Mouse (Mus musculus) gastrocnemius, postnatal 10 days (tissue): ENCODE data around the gene 4933428G20Rik. TPM values are rescaled to one million over a fixed set of nuclear protein-coding genes. Genes with fewer than 3 reads are reported as not detected.

ENCODE experiments used
- DNase-seq: peaks from one replicate; pipeline ENCODE4 v3.0.0; 2021; ENCODE audit warnings: mixed read lengths
- total RNA-seq, 2 experiments: library from RNA; stranded (reverse); gene quantifications; 2 replicates each; pipeline ENCODE4 v1.2.3; 2021

The 4933428G20Rik gene
- total RNA-seq, 2 experiments from 2014 or later = not detected

GRCm38 (mm10) chr11:97505784-97506183 lies 5.6 kb upstream of the 4933428G20Rik start:
- no peak for DNase-seq

DNA sequence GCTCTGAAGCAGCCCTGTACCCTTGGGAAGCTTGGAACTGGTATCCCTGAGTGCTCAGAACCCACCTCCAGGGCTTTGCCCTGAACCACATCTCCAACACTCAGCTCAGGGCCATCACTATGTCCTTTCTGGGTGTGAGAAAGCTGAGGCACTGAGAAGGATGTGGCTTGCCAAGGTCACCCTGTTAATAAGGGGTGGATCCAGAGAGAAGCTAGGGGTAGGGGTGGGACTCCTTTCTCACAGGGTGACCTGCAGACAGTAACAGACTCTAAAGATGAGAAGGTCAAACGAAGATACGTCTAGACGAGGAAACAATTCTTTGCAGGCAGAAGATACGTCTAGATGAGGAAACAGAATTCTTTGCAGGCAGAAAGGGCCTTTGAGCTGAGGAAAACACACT lies 2.7 kb upstream of the 4933428G20Rik start:
- no peak for DNase-seq

DNA sequence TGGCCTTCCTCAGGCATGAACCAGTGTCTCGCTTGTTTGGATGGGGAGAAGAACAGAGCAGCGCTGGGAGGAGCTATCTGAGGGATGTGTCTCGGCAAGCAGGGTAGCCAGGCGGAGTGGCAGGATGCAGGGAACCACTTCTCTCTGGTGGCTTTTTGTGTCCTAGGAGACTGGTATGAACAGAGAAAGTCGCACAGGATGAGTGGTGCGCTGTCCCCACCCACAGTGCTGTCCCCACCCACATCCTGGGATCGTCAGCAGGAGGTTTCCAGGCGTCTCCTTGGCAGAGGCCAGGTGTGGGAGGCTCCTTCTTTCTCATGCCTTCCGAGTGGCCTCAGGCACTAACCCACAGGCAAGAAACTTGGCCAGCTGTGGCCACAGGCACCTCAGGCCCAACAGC lies 2.2 kb upstream of the 4933428G20Rik start:
- DNase-seq = no peak

DNA sequence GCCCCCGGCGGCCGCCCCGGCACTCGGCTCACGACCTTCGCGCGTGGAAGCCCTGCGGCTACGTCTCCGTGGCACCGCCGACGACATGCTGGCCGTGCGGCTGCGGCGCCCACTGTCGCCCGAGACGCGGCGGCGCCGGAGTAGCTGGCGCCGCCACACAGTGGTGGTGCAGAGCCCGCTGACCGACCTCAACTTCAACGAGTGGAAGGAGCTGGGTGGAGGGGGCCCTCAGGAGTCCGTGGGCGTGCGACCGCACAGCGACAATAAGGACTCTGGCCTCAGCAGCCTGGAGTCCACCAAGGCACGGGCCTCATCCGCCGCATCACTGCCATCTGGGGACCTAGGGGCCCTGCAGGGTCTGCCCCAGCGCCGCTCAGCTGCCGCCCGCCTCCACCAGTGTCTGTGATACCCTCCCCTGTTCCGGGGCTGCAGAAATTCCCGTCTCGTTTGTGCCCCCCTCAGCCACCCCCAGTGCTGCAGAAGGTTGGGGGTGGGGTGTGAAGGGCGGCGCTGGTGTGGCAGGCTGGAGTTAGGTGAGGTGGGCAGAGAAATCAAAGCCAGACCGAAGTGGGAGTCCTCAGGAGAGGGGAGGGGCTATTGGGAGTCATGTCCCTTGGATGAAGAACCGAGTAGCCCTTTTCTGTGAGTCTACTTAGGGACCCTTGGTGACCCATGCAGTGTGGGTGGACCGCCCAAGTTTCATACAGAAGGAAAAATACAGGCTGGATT lies 744 bp upstream of the 4933428G20Rik start:
- no peak for DNase-seq

DNA sequence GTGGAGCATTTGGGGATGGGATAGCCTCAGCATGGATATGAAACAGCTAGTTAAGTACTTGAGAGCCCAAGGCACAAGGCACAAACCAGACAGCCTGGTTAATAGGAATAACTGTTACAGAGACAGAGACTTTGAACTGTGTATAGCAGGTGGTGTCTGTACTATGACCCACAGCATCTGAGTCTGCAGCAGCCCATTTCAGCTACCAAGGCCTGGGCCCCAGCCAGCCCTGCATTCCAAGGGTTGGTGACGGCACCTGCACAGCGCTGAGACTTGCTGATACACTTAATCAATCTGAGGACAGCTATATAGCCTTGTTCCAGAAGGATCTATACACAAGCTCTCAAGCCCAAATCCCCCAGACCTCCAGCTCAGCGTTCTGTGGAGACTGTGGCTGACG lies 2.6 kb downstream of the 4933428G20Rik start:
- DNase-seq = no peak

DNA sequence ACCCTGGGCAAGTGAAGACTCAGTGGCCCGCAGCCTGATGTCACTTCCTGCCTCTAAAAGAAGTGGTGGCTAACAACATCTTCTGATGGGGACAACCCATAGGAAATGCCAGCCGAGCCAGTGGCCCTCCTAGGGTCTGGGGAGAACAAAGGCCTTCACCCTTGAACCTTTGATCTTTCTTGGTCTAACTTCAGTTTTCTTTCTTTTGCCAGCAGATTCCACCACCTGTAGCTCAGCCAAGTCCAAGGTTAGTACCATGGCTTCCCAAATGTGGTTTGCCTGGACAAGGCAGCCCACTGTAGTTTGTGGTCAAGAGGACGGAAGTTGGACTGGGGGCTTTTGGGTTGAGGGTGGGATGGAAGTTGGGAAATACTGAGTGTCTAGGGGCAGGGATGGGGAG lies 7.3 kb downstream of the 4933428G20Rik start:
- no peak for DNase-seq

DNA sequence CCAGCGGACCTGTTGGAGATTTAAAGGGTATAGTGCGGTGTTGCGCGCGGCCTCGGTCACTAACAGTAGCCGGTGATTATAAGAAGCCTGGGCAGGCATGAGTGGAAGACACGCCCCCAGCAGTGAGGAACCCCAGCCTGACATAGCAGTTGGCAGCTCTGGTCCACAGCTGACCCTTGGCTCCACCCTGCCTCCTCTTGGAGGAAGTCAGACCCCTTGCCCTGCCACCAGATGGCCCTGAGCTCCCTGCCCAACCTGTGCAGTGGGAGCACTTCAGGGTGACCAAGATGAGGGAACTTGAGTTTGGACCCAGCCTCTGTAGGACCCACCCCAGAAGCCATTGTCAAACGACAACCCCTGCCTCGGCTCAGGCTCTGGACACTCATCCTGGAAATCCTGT lies 8.5 kb downstream of the 4933428G20Rik start:
- no peak for DNase-seq

DNA sequence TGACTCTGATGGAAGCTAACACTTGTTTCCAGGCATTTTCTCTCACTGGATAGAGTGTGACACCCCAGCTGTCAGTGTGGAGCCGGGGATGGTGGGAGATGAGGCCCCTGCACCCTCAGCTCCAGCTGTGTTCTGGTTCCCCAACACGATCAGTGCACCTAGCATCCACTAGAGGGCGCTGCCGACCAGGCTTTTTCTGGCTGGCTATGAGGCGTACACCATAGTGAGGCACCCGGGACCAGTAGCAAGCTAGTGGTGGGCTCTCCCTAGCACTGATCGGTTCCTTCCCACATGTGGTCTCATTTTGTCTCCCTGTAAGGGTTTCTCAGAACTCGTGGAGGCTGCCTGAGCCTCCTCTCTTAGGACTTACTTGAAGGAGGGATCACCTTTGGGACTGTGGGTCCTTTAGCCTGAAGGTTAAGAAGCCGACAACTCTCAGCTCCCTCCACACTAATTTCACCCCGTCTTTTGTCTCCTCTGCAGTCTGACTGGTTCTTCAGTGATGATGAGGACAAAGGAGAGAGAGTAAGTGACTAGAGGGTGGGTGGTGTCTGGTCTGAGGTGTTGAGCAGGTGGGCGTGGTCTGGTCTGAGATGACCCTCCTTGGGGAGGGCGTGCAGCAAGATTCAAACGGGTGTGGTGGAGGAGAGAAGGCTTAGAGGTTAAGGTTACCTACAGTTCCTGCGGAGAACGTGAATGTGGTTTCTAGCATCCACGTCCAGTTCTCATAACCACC lies 10.4 kb downstream of the 4933428G20Rik start:
- DNase-seq = peak; percentile 81

GRCm38 (mm10) chr11:97487656-97488055 lies 12.5 kb downstream of the 4933428G20Rik start:
- no peak for DNase-seq

DNA sequence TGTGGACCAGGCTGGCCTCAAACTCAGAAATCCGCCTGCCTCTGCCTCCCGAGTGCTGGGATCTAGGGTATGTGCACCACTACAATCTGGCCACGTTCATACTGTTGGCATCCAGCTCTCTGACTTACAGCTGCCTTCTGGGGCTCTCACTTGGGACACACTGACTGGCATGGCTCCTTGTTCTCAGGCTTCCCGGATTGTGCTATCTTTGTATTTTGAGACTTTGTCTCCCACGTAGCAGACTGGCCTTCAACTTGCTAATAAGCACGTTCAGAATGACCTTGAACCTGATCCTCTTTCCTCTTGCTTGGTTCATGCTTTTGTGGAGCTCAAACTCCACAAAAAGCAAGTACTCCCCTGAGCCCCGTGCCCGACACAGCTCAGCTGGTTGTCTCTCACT lies 14.5 kb downstream of the 4933428G20Rik start:
- DNase-seq = no peak

DNA sequence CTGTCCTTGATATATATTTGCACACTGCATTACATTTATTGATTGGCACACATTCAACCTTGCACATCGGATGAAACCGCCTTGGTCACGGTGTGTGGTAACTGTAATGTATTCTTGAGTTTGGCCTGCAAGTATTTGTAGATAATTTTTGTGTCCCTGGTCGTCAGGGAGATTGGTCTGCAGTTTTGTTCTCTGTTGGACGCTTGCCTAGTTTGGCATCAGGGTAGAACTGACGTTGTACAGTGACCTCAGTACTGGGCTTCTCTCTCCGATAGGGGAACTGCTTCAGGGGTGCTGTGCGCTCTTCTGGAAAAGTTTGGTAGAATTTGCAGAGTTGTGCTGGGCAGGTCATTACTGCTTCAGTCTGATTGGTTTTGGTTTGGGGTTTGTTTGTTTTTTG lies 20.3 kb downstream of the 4933428G20Rik start:
- no peak for DNase-seq

DNA sequence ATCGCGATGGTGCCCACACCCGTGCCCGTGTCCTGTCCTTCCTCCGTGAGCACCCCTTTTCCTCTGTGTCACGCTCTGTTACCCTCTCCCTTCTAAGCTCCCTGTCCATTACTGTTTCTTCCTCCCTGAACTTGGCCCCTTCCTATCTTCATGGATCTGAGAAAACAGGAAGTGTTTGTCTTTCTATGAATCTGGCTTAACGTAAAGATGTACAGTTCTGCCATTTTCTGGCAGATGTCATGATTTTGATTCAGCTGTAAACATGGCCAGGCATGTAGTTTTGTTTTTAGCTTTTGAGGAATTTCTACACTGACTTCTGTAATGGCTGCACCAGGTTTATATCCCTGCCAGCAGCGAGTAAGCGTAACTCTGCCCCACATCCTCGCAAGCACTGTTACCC lies 21.1 kb downstream of the 4933428G20Rik start:
- DNase-seq = no peak

DNA sequence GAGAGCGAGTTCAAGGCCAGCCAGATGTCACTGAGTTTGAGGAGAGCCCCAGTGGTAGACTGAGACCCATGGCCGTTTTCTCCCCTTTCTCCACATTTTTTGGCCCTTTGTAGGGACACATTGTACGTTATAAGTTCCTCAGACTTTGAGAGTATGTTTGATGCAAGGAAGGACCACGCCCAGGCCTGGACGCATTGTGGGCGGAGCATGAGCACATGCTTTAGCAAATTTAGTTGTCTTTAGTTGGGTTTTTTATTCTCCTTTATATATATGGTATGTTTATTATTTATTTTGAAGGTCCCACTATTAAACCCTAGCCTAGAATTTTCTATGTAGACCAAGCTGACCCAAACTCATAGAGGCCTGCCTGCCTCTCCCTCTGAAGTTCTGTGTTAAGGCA lies 21.8 kb downstream of the 4933428G20Rik start:
- DNase-seq = no peak

GRCm38 (mm10) chr11:97477431-97477830 lies 22.7 kb downstream of the 4933428G20Rik start:
- DNase-seq = no peak

DNA sequence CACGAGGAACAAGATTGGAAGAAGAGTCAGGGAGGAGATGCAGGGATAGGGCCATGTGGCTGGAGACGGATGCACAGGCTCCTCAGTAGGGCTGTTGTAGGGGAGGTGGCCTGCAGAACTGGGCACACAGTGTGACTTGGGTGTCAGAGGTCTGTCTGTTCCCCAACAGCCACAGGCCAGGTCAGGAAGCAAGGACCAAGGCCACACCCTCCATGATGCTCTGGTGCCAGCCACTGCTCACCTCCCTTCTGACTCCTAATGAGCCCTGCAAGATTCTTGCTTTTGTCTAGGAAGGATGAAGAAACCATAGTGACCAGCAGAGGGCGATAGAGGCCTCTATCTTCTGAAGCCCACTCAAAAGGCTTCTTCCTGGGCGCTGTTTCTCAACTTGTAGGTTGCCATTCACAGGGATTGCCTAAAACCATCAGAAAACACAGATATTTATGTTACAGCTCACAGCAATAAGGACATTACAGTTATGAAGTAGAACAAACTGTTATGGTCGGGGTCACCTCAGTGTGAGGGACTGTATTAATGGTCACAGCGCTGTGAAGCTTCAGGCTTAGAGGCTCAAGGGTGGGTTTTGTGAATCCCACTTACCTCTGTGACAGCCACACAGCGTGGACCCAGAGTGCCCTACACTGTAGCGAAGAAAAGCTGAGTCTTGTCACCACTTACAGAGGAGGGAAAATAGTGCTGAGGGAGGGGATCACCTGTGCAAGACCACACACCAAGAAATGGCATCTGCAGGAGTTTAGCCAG lies 23.6 kb downstream of the 4933428G20Rik start:
- peak; percentile 53 for DNase-seq

GRCm38 (mm10) chr11:97471276-97471675 lies 28.9 kb downstream of the 4933428G20Rik start:
- DNase-seq = no peak

GRCm38 (mm10) chr11:97469828-97470227 lies 30.3 kb downstream of the 4933428G20Rik start:
- no peak for DNase-seq

- DNase-seq = peak; percentile 93
Observed at GRCm38 (mm10) chr11:97468639-97469287, 31.4 kb downstream of the 4933428G20Rik start.

DNA sequence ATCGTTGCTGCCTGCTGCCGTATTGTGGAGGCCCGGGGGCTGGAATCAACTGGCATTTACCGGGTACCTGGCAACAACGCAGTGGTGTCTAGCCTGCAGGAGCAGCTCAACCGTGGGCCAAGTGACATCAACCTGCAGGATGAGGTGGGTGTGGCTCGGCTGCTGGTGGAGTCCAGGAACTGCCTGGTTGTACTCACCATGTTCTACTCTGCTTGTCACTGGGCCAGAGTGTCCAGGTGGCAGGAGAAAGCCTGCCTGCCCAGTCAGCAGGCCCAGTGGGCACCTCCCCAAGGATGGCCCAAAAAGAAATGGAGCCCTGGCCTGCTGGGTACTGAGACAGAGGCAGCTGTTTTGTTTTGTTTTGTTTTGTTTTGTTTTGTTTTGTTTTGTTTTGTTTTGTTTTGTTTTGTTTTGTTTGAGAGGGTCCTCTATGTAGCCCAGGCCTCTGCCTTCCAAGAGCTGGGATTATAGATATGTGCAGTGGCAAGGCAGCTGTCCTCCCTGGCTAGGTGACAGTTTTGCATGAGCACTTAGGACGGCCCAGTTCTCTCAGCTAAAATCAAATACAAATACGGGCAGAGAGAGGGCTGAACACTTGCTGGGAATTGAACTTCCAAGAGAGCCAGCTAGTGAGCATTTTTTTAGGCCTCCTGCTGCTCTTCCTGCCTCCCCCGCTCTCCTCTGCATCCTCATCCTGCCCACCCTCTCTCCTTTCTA lies 33.5 kb downstream of the 4933428G20Rik start:
- DNase-seq = peak; percentile 41

GRCm38 (mm10) chr11:97465957-97466356 lies 34.2 kb downstream of the 4933428G20Rik start:
- no peak for DNase-seq

GRCm38 (mm10) chr11:97463991-97464390 lies 36.1 kb downstream of the 4933428G20Rik start:
- DNase-seq = peak; percentile 25

DNA sequence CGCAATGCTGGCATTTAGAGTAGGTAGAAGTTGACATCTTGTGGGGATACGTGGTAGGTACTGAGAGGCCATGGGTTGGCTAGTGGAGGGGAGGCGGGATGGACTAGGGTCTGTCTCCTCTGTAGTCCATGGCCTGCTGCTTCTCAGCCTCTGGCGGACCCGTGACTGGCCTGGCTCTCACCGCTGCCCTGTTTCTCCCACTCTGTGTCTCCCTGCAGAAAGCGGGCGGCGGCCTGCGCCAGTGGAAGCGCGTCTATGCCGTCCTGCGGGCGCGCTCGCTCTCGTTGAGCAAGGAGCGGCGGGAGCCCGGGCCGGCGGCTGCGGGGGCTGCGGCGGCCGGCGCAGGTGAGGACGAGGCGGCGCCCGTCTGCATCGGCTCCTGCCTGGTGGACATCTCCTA lies 37.0 kb downstream of the 4933428G20Rik start:
- DNase-seq = no peak
